Mouse (Mus musculus) limb, embryonic 14.5 days (tissue): Measurements from ENCODE around the gene Acer2. TPM values are rescaled to one million over a fixed set of nuclear protein-coding genes. Genes with fewer than 3 reads are reported as not detected.

Experiments used
- ATAC-seq: fragments of 200-750 bp; cut with Nextera tagmentation; 2 replicates; pipeline ENCODE4 v1.8.0; 2017; ENCODE audit warnings: low read depth, moderate number of reproducible peaks, moderate TSS enrichment; ENCODE audit not compliant: low FRiP score
- DNase-seq: peaks from one replicate; pipeline ENCODE4 v3.0.0-alpha.2; 2015; ENCODE audit warnings: low spot score
- H3K27ac ChIP-seq: fragments of 300-500 bp; sonication (generic); replicated peaks from 2 replicates; pipeline ENCODE4 v1.5.1; 2014; ENCODE audit warnings: low read depth, mild to moderate bottlenecking, low read length, moderate library complexity, mixed read lengths
- H3K27me3 ChIP-seq: fragments of 300-500 bp; sonication (generic); 2 replicates; pipeline ENCODE4 v1.6.1; 2014; ENCODE audit warnings: low read length, mixed read lengths; ENCODE audit not compliant: control insufficient read depth, insufficient read depth
- H3K36me3 ChIP-seq: fragments of 300-500 bp; sonication (generic); 2 replicates; pipeline ENCODE4 v1.6.1; 2014; ENCODE audit warnings: mild to moderate bottlenecking, low read length, moderate library complexity, mixed read lengths; ENCODE audit not compliant: control insufficient read depth, insufficient read depth
- H3K4me1 ChIP-seq: fragments of 300-500 bp; sonication (generic); 2 replicates; pipeline ENCODE4 v1.6.1; 2014; ENCODE audit warnings: antibody characterized with exemption, low read length, mixed read lengths; ENCODE audit not compliant: control insufficient read depth, insufficient read depth
- H3K4me2 ChIP-seq: fragments of 300-500 bp; sonication (generic); replicated peaks from 2 replicates; pipeline ENCODE4 v1.6.1; 2014; ENCODE audit warnings: low read depth, mild to moderate bottlenecking, low read length, moderate library complexity; ENCODE audit not compliant: severe bottlenecking
- H3K4me3 ChIP-seq: fragments of 300-500 bp; sonication (generic); replicated peaks from 2 replicates; pipeline ENCODE4 v1.5.1; 2014; ENCODE audit warnings: low read length
- H3K9ac ChIP-seq: fragments of 300-500 bp; sonication (generic); 2 replicates; pipeline ENCODE4 v1.6.1; 2014; ENCODE audit warnings: mild to moderate bottlenecking, low read depth, low read length, moderate library complexity; ENCODE audit not compliant: severe bottlenecking
- H3K9me3 ChIP-seq: fragments of 300-500 bp; sonication (generic); 2 replicates; pipeline ENCODE4 v1.6.1; 2016; ENCODE audit warnings: low read length; ENCODE audit not compliant: control insufficient read depth
- POLR2A ChIP-seq: fragments of 200-500 bp; IDR thresholded peaks from 2 replicates; pipeline ENCODE4 v1.8.0; 2012; ENCODE audit warnings: inconsistent platforms, mild to moderate bottlenecking, moderate library complexity, borderline replicate concordance; ENCODE audit not compliant: insufficient read depth, insufficient read length; ENCODE audit errors: extremely low read depth
- WGBS: fragments of 180-500 bp; shearing (Covaris S2); extraction: QIAGEN DNeasy Blood & Tissue Kit; methylation state at CpG from one replicate; pipeline ENCODE4 v1.1.7; 2014; 5-methylcytosine and 5-hydroxymethylcytosine counted together
- polyA plus RNA-seq, 2 experiments: library from polyadenylated mRNA; depleted of rRNA in 1 of 2; stranded (reverse) in 1 of 2; unstranded in 1 of 2; fragments of >200 nt; fragmentation: Nextera tagmentation in 1 of 2; extraction: Ambion mirVana in 1 of 2; gene quantifications; 2 replicates each; pipeline versions ENCODE4 v1.2.1 to v1.2.3; 2012 to 2014

Acer2 gene
- polyA plus RNA-seq, 2 experiments: 8.6 to 15.9 TPM

- Histone ChIP-seq H3K27me3 (no peaks in the 10 kb centered on the region), H3K9ac (no peak overlapping the region), H3K4me2 (no peak overlapping the region), H3K9me3 (no peaks in the 10 kb centered on the region), H3K36me3 (no peaks in the 10 kb centered on the region), H3K4me1 (no peaks in the 10 kb centered on the region), H3K4me3 (no peak overlapping the region), H3K27ac (no peak overlapping the region)
- WGBS: 73% methylated on average over 5 of the region's 5 CpGs
- TF ChIP-seq POLR2A: no peak
- DNase-seq: no peak
- no peak for ATAC-seq
Measured at GRCm38 (mm10) chr4:86887879-86888278, 13.7 kb downstream of the Acer2 start.

DNA sequence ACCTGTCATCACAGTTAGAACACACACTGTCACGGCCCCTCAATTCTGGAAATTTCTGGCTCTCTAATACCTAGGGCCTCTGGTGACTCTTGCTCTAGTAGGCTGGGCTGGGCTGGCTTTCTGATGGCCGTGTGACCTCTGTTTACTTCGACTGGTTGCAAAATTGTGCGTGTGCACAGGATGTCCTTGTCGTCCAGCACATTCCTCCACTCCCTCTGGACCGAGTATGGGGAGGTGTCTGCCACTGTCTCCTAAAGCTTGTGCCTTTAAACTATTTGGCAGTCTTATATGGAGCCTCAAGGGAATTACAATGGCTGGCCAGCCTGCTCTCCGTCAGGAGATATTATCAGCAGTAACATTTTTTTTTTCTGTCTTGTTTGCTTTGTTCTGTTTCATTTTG is 23.2 kb downstream of the Acer2 start:
- DNase-seq (no peak), ATAC-seq (no peak)
- Histone ChIP-seq H3K4me1 (peaks cover 9% of the 10 kb centered on the region; the same call in 1 of the 2 replicates), H3K27me3 (no peaks in the 10 kb centered on the region), H3K9me3 (no peaks in the 10 kb centered on the region), H3K4me2 (no peak overlapping the region), H3K36me3 (no peaks in the 10 kb centered on the region), H3K9ac (no peak overlapping the region), H3K27ac (no peak overlapping the region), H3K4me3 (no peak overlapping the region)
- 70% methylated on average over 7 of the region's 7 CpGs for WGBS
- TF ChIP-seq POLR2A: no peak

DNA sequence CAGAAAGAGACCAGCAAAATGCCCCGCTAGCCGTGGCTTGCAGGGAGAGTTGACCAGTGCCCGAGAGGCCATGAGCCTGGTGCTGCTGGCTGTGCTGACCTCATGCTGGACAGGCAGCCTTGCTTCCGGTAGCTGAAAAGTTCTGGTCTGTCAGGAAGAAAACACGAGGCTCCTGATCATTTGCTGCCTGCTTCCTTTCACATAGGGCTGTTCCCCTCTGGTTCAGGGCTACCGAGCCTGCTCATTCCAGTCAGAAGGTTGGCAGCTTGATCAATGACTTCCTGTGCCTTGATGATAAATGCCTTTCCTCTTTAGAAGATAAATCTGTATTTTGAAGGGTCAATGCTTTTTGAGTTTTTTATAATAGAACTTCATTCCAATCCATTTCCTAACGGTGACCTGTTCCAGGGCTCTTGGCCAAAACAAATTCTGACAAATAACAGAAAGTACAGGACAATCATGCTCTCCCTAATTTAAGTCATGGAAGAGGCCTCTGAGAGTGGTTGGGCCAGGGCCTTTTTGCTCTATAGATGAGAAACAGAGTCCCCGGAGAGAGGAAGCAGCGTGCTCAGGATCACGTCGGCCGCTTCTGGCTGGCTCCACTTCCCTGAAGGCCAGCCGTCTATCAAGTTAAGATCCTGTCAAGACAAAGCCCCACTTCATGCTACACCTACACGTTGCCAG is 24.7 kb downstream of the Acer2 start:
- 18% methylated on average over 14 of the region's 14 CpGs for WGBS
- TF ChIP-seq POLR2A: no peak

DNA sequence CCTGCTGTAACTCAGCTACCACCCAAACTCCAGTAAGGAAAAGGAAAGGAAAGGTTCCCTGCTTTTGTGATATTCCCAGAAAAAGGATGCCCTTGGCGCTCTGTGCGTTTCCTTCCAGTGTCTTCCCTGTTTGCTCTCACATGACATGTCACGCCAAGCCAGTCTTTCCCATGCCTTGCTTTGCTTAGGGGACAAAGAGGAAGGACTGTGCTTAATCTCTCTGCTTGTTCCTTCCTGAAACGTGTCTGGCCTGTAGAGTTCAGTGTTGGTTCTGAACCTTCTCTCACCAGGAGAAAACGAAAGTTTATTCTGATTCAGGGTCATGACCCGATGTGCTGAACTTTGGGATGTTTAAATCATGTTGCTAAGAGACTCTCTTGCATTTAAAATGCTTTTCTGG is 28.2 kb downstream of the Acer2 start:
- ATAC-seq: no peak
- 73% methylated on average over 6 of the region's 6 CpGs for WGBS

More for the DNA sequence above, 24.7 kb downstream of the Acer2 start:
- no peaks in the 10 kb centered on the region for H3K9me3 ChIP-seq
- no peaks in the 10 kb centered on the region for H3K27me3 ChIP-seq
- H3K27ac ChIP-seq: no peak overlapping the region; the same call in 1 of the 2 replicates
- DNase-seq: peak; percentile 72
- peak; percentile 60; the same call in 1 of the 2 replicates for ATAC-seq
- H3K4me2 ChIP-seq: no peak overlapping the region
- no peaks in the 10 kb centered on the region for H3K36me3 ChIP-seq
- H3K9ac ChIP-seq: no peak overlapping the region
- peaks cover 9% of the 10 kb centered on the region; the same call in 1 of the 2 replicates for H3K4me1 ChIP-seq
- no peak overlapping the region for H3K4me3 ChIP-seq

DNA sequence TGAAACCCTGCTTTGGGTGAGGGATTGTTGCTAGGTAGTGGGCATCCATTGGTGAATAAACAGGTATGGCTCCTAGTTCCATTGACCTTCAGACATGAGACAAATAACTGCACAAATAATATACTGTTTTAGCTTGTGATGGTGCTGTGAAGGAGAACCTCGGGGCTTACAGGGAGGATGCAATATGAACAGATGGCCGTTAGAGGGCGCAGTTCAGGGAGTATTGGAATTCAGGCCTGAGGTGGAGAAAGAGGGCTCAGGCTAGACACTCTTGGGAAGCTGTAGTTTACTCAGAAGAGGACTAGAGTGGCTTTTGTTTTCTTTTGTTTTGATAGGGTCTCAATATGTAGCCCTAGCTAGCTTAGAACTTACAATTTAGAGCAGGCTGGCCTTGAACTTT is 30.8 kb downstream of the Acer2 start:
- no peak for TF ChIP-seq POLR2A
- Histone ChIP-seq H3K9ac (no peak overlapping the region), H3K4me3 (no peak overlapping the region), H3K4me2 (no peak overlapping the region), H3K27ac (no peak overlapping the region), H3K9me3 (no peaks in the 10 kb centered on the region), H3K4me1 (peaks cover 2% of the 10 kb centered on the region; the same call in 1 of the 2 replicates), H3K27me3 (no peaks in the 10 kb centered on the region), H3K36me3 (no peaks in the 10 kb centered on the region)
- no peak for ATAC-seq
- DNase-seq: no peak
- WGBS: 44% methylated on average over 3 of the region's 3 CpGs

More for the DNA sequence above, 28.2 kb downstream of the Acer2 start:
- peaks cover 9% of the 10 kb centered on the region; the same call in 1 of the 2 replicates for H3K4me1 ChIP-seq
- H3K9me3 ChIP-seq: no peaks in the 10 kb centered on the region
- no peak overlapping the region for H3K27ac ChIP-seq
- no peak for DNase-seq
- H3K27me3 ChIP-seq: no peaks in the 10 kb centered on the region
- no peak overlapping the region for H3K4me3 ChIP-seq
- no peak for TF ChIP-seq POLR2A
- no peak overlapping the region for H3K9ac ChIP-seq
- no peak overlapping the region for H3K4me2 ChIP-seq
- no peaks in the 10 kb centered on the region for H3K36me3 ChIP-seq
